Mouse (Mus musculus) midbrain, embryonic 11.5 days (tissue): ENCODE results near the gene Ankrd27. TPM values are rescaled to one million over a fixed set of nuclear protein-coding genes. Genes with fewer than 3 reads are reported as not detected.

Experiments used
- ATAC-seq: fragments of 200-750 bp; cut with Nextera tagmentation; 2 replicates; pipeline ENCODE4 v1.8.0; 2017; ENCODE audit warnings: moderate TSS enrichment, moderate library complexity; ENCODE audit not compliant: low FRiP score
- DNase-seq: peaks from one replicate; pipeline ENCODE4 v3.0.0; 2015; ENCODE audit warnings: low spot score; ENCODE audit errors: missing footprints
- H3K27ac ChIP-seq: fragments of 300-500 bp; sonication (generic); 2 replicates; pipeline ENCODE4 v1.5.1; 2014; ENCODE audit warnings: low read depth, low read length
- H3K27me3 ChIP-seq: fragments of 300-500 bp; sonication (generic); 2 replicates; pipeline ENCODE4 v1.6.1; 2014; ENCODE audit warnings: mild to moderate bottlenecking, low read length, moderate library complexity, mixed read lengths; ENCODE audit not compliant: control insufficient read depth, insufficient read depth
- H3K36me3 ChIP-seq: fragments of 300-500 bp; sonication (generic); 2 replicates; pipeline ENCODE4 v1.6.1; 2014; ENCODE audit warnings: mild to moderate bottlenecking, low read length, moderate library complexity, mixed read lengths; ENCODE audit not compliant: control insufficient read depth, insufficient read depth
- H3K4me1 ChIP-seq: fragments of 300-500 bp; sonication (generic); 2 replicates; pipeline ENCODE4 v1.6.1; 2014; ENCODE audit warnings: low read length; ENCODE audit not compliant: control insufficient read depth, insufficient read depth
- H3K4me2 ChIP-seq: fragments of 300-500 bp; sonication (generic); 2 replicates; pipeline ENCODE4 v1.6.1; 2014; ENCODE audit warnings: mild to moderate bottlenecking, moderate library complexity
- H3K4me3 ChIP-seq: fragments of 300-500 bp; sonication (generic); 2 replicates; pipeline ENCODE4 v1.5.1; 2014; ENCODE audit warnings: low read depth, low read length
- H3K9ac ChIP-seq: fragments of 300-500 bp; sonication (generic); 2 replicates; pipeline ENCODE4 v1.6.1; 2014; ENCODE audit warnings: low read length
- H3K9me3 ChIP-seq: fragments of 300-500 bp; sonication (generic); 2 replicates; pipeline ENCODE4 v1.6.1; 2016; ENCODE audit warnings: low read length; ENCODE audit not compliant: control insufficient read depth
- WGBS: fragments of 180-500 bp; shearing (Covaris S2); extraction: QIAGEN DNeasy Blood & Tissue Kit; methylation state at CpG from one replicate; pipeline ENCODE4 v1.1.7; 2014; 5-methylcytosine and 5-hydroxymethylcytosine counted together
- polyA plus RNA-seq: library from polyadenylated mRNA; unstranded; fragments of >200 nt; fragmentation: Nextera tagmentation; extraction: Ambion mirVana; gene quantifications from 2 replicates; pipeline ENCODE4 v1.2.1, GENCODE M21; 2014

Ankrd27 gene
- polyA plus RNA-seq, 1 experiment from 2014 or later: 31.0 TPM

GRCm38 (mm10) chr7:35587728-35588127 lies 1.7 kb downstream of the Ankrd27 start:
- DNase-seq (no peak), ATAC-seq (no peak)
- no peaks in the 10 kb centered on the region; the same call in 1 of the 2 replicates for H3K36me3 ChIP-seq
- no peak overlapping the region for H3K9ac ChIP-seq
- no peak overlapping the region for H3K4me3 ChIP-seq
- WGBS: 80% methylated on average over 5 of the region's 5 CpGs
- no peak overlapping the region for H3K27ac ChIP-seq
- no peaks in the 10 kb centered on the region for H3K9me3 ChIP-seq
- peaks cover 20% of the 10 kb centered on the region for H3K27me3 ChIP-seq
- no peak overlapping the region for H3K4me2 ChIP-seq
- H3K4me1 ChIP-seq: peaks cover 22% of the 10 kb centered on the region

GRCm38 (mm10) chr7:35588680-35589428 lies 2.8 kb downstream of the Ankrd27 start:
- WGBS: 88% methylated on average over 9 of the region's 9 CpGs
- no peak overlapping the region for H3K9ac ChIP-seq
- H3K27ac ChIP-seq: no peak overlapping the region
- no peak overlapping the region for H3K4me2 ChIP-seq
- no peak overlapping the region for H3K4me3 ChIP-seq
- no peaks in the 10 kb centered on the region for H3K9me3 ChIP-seq
- peaks cover 14% of the 10 kb centered on the region for H3K27me3 ChIP-seq
- H3K36me3 ChIP-seq: peaks cover 5% of the 10 kb centered on the region
- ATAC-seq: no peak
- no peak for DNase-seq
- H3K4me1 ChIP-seq: peaks cover 17% of the 10 kb centered on the region

GRCm38 (mm10) chr7:35589485-35589884 lies 3.4 kb downstream of the Ankrd27 start:
- peaks cover 5% of the 10 kb centered on the region for H3K36me3 ChIP-seq
- peaks cover 11% of the 10 kb centered on the region for H3K4me1 ChIP-seq
- H3K9me3 ChIP-seq: no peaks in the 10 kb centered on the region
- H3K9ac ChIP-seq: no peak overlapping the region
- ATAC-seq (no peak), DNase-seq (no peak)
- peaks cover 8% of the 10 kb centered on the region for H3K27me3 ChIP-seq
- H3K27ac ChIP-seq: no peak overlapping the region
- H3K4me2 ChIP-seq: no peak overlapping the region
- 89% methylated on average over 7 of the region's 7 CpGs for WGBS
- H3K4me3 ChIP-seq: no peak overlapping the region

DNA sequence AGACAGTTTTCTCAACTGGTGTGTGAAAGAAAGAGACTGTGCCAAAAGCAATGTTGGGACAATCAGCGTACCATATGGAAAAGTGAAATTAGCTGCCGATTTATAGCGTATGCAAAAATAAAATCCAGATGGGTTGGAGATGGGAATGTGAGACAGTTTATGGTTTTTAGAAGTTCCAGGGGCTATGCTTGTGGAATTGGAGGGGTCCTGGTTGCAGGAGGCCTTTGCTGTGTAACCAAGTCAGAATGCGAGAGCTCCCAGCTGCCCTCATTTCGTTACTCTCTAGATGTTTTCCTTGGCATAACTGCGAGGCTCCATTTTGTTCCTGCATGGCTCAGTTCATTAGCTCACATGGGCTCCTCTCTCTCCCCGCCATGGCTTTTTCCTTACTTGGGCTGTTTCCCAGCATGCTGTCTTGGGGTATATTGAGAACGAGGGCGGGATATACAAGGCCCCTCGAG lies 4.7 kb downstream of the Ankrd27 start:
- H3K4me1 ChIP-seq: peaks cover 4% of the 10 kb centered on the region
- no peak for DNase-seq
- no peak overlapping the region for H3K9ac ChIP-seq
- peaks cover 5% of the 10 kb centered on the region for H3K36me3 ChIP-seq
- no peak overlapping the region for H3K4me2 ChIP-seq
- no peaks in the 10 kb centered on the region for H3K27me3 ChIP-seq
- no peaks in the 10 kb centered on the region for H3K9me3 ChIP-seq
- no peak overlapping the region for H3K27ac ChIP-seq
- no peak overlapping the region for H3K4me3 ChIP-seq
- ATAC-seq: no peak
- WGBS: 93% methylated on average over 10 of the region's 10 CpGs

DNA sequence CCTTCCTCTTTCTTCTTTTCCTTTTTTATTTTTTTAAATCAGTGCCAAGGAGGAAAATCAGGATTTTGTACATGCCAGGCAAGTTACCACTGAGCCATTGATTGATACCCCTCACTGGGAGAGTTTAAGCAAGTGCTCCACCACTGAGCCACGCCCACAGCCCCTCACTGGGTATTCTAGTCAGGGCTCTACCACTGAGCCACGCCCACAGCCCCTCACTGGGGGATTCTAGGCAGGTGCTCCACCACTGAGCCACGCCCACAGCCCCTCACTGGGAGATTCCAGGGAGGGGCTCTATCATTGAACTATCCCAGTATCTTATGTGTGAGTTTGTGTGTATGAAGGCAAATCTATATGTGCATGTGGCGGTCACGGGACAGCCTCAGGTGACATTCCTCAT lies 8.3 kb downstream of the Ankrd27 start:
- no peak for ATAC-seq
- H3K27ac ChIP-seq: no peak overlapping the region
- H3K4me2 ChIP-seq: no peak overlapping the region
- H3K4me1 ChIP-seq: no peaks in the 10 kb centered on the region
- no peak for DNase-seq
- 91% methylated on average over 5 of the region's 5 CpGs for WGBS
- H3K4me3 ChIP-seq: no peak overlapping the region
- no peak overlapping the region for H3K9ac ChIP-seq
- no peaks in the 10 kb centered on the region for H3K9me3 ChIP-seq
- peaks cover 5% of the 10 kb centered on the region for H3K36me3 ChIP-seq
- H3K27me3 ChIP-seq: no peaks in the 10 kb centered on the region

DNA sequence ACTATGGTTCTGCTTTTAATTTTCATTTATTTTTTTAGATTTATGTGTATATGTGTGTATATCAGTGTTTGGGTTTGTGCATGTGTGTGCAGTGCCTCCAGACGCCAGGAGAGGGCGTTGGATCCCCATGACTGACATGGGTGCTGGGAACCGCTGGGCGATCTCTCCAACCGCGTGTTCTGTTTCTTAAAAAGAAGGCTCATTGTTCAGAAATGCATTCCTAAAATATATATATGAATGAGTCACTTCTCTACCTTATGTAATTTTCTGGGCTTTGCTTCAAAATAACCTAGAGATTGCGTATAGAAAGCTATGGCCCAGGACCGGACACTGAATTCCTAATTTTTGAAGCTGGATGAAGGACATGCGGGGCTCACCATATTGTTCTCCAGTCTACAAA lies 13.4 kb downstream of the Ankrd27 start:
- DNase-seq: no peak
- no peaks in the 10 kb centered on the region for H3K9me3 ChIP-seq
- ATAC-seq: no peak
- H3K4me1 ChIP-seq: no peaks in the 10 kb centered on the region
- H3K4me2 ChIP-seq: no peak overlapping the region
- H3K36me3 ChIP-seq: peaks cover 4% of the 10 kb centered on the region; the same call in 1 of the 2 replicates
- no peak overlapping the region for H3K4me3 ChIP-seq
- no peak overlapping the region for H3K9ac ChIP-seq
- 94% methylated on average over 9 of the region's 9 CpGs for WGBS
- H3K27ac ChIP-seq: no peak overlapping the region
- no peaks in the 10 kb centered on the region for H3K27me3 ChIP-seq

- Histone ChIP-seq H3K4me3 (no peak overlapping the region), H3K9ac (no peak overlapping the region), H3K9me3 (no peaks in the 10 kb centered on the region), H3K36me3 (peaks cover 4% of the 10 kb centered on the region; the same call in 1 of the 2 replicates), H3K4me2 (no peak overlapping the region), H3K27me3 (no peaks in the 10 kb centered on the region), H3K27ac (no peak overlapping the region), H3K4me1 (no peaks in the 10 kb centered on the region)
- ATAC-seq (no peak), DNase-seq (no peak)
- WGBS: 91% methylated on average over 10 of the region's 10 CpGs
Measured at GRCm38 (mm10) chr7:35600031-35600430, 14.0 kb downstream of the Ankrd27 start.

GRCm38 (mm10) chr7:35601106-35601505 lies 15.1 kb downstream of the Ankrd27 start:
- H3K27ac ChIP-seq: no peak overlapping the region
- H3K36me3 ChIP-seq: peaks cover 4% of the 10 kb centered on the region; the same call in 1 of the 2 replicates
- H3K9ac ChIP-seq: no peak overlapping the region
- no peak overlapping the region for H3K4me2 ChIP-seq
- no peak overlapping the region for H3K4me3 ChIP-seq
- ATAC-seq: no peak
- no peak for DNase-seq
- H3K4me1 ChIP-seq: no peaks in the 10 kb centered on the region
- H3K9me3 ChIP-seq: no peaks in the 10 kb centered on the region
- H3K27me3 ChIP-seq: no peaks in the 10 kb centered on the region
- WGBS: 92% methylated on average over 6 of the region's 6 CpGs

- Histone ChIP-seq H3K36me3 (peaks cover 6% of the 10 kb centered on the region; the same call in 1 of the 2 replicates), H3K27ac (no peak overlapping the region), H3K4me1 (no peaks in the 10 kb centered on the region), H3K27me3 (no peaks in the 10 kb centered on the region), H3K9me3 (no peaks in the 10 kb centered on the region), H3K4me3 (no peak overlapping the region), H3K4me2 (no peak overlapping the region), H3K9ac (no peak overlapping the region)
- DNase-seq (no peak), ATAC-seq (no peak)
- WGBS: 95% methylated on average over 5 of the region's 5 CpGs
Measured at GRCm38 (mm10) chr7:35602766-35603165, 16.7 kb downstream of the Ankrd27 start.
